Mouse (Mus musculus) spleen, postnatal 14 days (tissue): ENCODE results near the gene Coro1c.
A peak's percentile ranks its signal among the peaks of the same experiment; 100 is the strongest.

ENCODE experiments used
- DNase-seq, 2 experiments: peaks; one replicate each; pipeline ENCODE4 v3.0.0; 2021 to 2022; ENCODE audit warnings: low spot score in 2 of 2

The Coro1c gene

GRCm38 (mm10) chr5:113885623-113886022 lies 22.9 kb downstream of the Coro1c start:
- DNase-seq: no peak

- no peak for DNase-seq
Measured at GRCm38 (mm10) chr5:113884750-113885149, 23.8 kb downstream of the Coro1c start.

DNA sequence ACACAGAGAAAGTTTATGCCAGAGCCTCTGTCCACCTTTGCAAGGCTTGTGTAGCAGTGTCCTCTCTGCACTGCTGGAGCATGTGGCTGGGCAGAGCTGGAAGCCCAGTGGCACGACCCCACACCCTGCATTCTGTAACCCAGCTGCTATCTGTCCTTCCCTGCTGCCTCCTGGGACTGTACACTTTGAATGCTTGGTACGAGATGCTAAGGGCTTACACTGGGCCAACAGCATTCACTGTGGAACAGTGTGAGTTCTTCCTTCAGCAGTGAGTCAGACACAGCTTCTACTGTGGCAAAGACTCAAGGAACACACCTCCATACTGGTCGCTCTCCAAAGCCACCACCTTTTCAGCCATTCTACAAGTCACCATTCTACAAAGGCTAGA lies 25.2 kb downstream of the Coro1c start:
- no peak for DNase-seq

GRCm38 (mm10) chr5:113882566-113883383 lies 25.8 kb downstream of the Coro1c start:
- DNase-seq: no peak

GRCm38 (mm10) chr5:113881136-113881535 lies 27.4 kb downstream of the Coro1c start:
- DNase-seq: no peak

DNA sequence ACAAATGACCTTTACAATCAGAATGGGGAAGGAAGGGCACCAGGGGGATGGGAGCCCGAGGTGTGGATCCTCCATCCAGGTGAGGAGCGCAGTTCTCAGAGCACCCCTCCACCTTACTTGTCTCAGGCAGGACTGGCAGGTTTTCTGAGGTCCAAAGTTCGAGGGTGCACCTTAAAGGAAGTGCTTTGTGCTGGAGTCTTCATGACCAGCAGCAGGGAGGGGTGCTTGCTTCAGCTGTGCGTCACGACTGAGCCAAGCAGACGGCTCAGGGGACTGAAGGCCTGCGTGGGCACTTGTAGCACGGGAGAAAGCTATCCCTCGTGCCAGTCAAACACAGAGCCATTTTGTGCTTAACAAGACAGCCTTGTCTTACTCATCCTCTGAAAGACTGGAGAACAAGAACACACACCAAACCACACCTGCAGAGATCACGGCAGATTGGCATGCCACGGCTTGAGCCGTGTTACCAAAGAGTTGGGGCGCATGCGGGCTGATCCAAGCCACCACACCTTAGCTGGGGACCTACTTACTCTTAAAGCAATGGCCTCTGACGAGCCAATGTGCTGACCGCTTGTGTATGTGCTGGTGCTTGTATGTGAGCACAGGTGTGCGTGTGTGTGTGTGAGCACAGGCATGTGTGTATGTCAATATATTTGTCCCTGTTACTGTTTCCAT lies 29.5 kb downstream of the Coro1c start:
- no peak for DNase-seq

- no peak for DNase-seq
Measured at GRCm38 (mm10) chr5:113877565-113877964, 31.0 kb downstream of the Coro1c start.

- DNase-seq: no peak
Measured at GRCm38 (mm10) chr5:113876176-113876575, 32.4 kb downstream of the Coro1c start.

- DNase-seq: no peak
Measured at GRCm38 (mm10) chr5:113875625-113876024, 32.9 kb downstream of the Coro1c start.

DNA sequence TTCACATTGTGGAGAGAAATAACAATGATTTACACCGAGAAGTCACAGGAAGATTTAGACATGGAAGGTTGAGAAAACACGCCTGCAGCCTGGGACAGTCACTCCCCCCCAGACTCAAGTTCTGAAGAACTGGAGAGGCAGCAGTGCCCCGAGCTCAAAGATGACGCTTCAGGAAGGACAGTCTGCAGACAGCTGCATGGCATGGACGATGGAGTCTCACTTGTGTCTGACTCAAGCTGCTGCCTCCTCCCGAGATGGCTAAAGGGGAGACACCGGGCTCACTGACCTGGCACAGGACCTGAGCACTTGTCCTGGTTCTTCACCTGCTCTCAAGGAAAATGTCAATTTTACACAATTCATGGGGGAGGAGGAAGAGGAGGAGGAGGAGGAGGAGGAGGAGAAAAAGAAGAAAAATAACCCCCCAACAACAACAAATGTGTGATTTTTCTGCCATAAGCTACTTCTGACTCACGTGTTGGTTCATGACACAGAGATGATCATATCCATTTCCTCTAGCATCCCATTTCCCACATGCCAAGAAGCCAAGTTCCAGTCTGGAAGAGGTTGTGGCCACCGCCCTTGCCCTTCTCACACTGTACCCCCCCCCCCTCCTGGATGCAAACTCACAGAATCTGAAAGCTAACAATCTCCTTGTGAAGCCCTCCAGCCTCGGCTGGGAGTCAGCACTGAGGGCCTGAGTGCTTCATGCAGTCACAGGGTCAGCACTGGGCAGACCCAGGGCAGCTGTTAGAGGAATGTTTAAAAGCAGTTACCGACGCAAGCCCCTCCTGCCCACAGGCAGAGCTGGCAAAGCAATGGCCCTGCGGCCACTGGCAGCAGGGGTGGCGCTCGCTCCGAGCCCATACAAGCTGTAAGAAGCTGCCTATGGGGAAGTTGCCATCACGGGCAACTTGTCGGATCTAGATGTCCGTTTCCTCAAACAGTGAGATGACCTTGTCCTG lies 34.2 kb downstream of the Coro1c start:
- no peak for DNase-seq

DNA sequence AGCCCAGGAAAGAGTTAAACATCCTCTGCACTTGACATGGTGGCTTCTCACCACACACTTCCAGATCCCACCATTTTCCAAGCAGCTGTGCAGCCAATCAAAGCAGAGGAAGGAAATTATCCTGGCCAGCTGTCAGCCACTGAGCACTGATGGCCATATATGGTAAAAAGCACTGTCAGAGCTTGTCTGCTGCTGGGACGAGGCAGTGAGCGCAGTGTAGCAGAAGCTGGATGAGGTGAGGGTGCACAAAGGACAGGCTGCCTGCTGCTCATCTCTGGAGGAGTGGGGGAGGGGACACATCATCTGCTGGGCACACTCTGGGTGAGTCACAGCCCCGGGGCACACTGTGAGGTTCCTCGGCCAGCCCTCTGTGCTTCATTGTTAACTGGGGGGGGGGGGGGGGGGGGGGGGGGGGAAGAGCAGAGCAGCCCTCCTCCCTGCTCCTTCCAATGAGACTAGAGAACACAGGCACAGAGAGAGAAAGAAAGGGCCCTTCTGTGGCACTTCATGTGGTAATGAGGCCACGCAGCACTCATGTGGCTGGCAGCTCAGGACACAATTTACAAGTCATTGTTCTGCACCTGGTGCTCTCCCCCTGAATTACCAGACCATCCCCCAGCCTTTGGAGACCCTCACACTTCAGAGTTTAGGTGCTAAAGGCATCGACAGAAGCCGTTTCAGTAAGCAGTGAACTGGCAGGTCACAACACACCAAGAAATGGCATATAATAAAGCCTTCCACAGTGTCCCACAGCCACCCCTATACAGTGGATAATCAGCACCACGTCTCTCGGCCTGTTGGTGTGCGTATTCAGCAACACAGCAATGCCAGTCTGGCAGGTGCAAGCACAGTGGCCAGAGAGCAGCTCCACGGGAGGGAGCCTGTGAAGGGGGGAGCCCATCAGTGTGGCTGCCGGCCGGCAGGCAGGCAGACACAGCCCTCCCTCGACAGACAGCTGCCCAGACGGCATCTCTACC lies 35.3 kb downstream of the Coro1c start:
- DNase-seq: no peak

- DNase-seq: no peak
Measured at GRCm38 (mm10) chr5:113871903-113872548, 36.5 kb downstream of the Coro1c start.

DNA sequence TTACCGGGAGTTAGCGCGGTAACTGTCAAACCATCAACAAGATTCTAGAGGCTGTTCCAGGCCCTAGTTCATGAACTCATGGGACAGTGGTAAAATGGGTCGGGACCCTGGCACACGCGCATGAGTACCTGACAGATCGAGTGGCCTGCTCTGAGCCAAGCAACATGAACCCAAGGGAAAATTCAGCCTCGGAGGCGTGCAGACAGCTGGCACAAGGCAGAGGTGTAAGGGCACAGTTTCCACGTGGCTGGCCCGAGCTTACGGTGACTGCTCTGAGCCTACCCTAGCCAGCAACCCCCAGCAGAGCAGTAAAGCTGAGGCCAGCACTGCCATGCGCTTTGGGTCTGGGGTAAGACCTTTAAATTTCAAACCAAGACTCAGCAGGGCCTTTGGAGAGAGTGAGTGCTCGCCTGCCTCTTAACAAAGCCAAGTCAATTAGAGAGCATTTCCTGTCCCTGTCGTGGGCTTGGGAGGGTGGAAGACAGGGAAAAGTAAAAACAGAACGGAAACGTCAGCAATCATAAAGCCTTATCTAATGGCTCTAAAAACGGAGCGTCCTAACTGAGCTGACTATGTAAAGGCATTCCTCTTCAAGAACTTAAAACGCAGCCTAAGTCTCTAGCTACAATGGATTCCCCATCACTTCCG lies 38.0 kb downstream of the Coro1c start:
- no peak for DNase-seq

DNA sequence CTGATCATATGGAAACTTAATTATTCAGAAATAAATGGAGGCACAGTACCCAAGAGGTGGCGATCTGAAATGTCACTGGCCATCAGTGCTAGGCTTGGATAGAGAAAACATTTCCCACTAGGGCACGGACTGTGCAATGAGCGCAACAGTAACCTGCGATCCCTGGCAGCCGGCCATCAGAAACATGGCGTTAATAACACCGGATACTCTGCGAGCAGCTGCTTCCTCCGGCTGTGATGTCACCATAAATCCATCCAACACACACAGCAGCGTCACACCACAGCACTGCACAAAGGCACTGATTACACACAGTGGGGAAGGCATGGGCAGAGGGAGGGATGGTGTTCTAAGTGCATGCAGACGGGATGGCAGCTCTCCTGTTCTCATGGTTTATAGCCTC lies 39.4 kb downstream of the Coro1c start:
- DNase-seq: no peak

DNA sequence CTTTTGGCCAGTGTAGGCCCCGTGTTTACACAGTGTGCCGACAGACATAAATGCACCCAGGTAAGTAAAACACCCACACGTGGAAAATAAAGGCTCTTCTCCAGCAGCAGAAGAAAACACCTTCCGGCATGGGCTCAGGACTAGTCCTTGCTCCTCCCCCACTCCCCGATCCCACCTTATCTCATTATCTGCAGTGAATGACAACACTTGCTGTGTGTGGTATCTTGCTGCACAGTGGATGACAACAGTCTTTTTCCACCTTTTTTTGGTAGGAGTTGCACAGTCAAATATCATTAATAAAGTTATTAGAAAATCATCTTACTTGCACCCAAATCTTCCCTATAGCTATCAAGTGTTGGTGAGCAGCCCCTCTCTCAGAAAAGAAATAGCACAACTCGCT lies 43.6 kb downstream of the Coro1c start:
- no peak for DNase-seq

- DNase-seq: no peak
Measured at GRCm38 (mm10) chr5:113863994-113864393, 44.6 kb downstream of the Coro1c start.

DNA sequence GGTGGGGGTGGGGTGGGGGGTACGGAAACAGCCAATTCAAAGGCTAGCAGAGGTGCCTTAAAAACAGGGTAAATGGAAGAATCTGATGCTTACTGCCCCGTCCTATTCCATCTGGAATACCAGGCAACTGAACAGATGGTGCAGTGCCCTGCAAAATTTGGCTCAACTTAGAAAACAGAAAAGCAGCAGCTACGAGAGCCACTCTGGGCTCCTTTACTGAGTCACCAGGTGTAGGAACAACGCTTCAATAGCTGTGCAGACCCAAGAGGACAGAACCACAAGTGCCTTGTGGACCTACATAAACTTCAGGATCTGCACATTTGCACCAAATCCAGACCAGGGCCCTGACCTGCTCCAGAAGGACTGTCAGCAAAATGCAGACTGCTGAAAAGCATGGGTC lies 46.1 kb downstream of the Coro1c start:
- no peak for DNase-seq

GRCm38 (mm10) chr5:113861294-113861693 lies 47.3 kb downstream of the Coro1c start:
- DNase-seq: peak in 1 of 2 experiments; percentile 37

DNA sequence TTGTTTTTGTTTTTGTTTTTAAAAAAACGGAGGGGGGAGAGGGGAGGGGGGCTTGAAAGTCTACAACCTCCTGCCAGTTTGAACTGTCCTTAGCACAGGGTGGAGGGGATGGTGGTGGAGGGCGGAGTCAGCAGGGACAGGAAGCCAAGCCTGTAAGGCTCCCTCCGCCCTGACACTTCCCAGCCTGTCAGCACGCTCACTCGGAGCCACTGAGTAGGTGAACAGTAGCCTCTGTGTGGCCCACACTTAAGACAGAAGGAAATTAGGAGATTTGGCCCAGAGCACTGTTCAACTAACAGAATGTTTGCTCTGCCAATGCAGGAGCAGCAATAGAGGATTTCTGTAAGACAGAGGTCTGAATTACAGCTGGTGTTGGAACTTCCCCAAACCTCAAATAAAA lies 49.6 kb downstream of the Coro1c start:
- DNase-seq: no peak

- DNase-seq: no peak
Measured at GRCm38 (mm10) chr5:113858550-113858949, 50.0 kb downstream of the Coro1c start.
